Mouse (Mus musculus) kidney, postnatal 14 days (tissue): Measurements from ENCODE around the gene Gm12184.
"Not testable (repeated sequence)": the region's sequence is repeated elsewhere in the genome, so short reads cannot be mapped to it uniquely, and the experiment has no call there.

Experiments
- DNase-seq: peaks from one replicate; pipeline ENCODE4 v3.0.0; 2022; ENCODE audit warnings: mixed read lengths

The Gm12184 gene

DNA sequence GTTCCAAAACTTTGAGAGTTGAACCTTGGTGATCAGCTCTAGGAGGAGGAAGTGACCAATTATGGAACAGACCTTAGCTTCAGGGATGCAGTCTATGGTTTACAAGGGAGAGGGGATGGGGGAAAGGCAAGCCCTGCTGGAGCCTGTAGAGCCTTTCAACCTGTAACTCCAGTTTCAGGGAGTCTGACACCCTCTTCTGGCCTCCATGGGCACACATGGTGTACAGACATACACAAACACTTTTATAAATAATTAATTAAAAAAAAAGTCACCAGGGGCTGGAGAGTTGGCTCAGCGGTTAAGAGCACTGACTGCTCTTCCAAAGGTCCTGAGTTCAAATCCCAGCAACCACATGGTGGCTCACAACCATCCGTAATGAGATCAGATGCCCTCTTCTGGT lies 19.9 kb upstream of the Gm12184 start:
- DNase-seq, result not testable (repeated sequence)

DNA sequence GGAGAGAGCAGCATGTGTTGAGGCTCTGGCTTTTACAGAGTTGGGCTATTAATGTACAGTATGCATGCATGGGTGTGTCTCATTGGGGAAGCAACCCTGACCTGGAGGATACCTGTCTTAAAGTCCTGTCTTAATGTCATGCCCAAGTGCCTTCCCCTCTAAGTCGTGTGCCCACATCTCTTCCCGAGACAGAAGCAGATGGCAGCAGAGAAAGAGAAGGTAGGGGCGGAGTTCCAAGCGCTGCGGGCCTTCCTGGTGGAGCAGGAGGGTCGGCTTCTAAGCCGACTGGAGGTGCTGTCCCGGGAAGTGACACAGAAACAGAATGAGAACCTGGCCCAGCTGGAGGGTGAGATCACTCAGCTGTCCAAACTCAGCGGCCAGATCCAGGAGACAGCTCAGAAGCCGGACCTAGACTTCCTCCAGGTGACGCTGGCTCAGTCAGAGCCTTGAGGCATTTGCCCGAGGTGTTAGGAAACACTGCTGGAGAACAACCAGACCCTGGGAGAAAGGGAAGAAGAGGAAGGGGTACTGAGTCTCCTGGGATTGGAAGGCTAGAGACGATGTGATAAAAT lies 18.9 kb upstream of the Gm12184 start:
- no peak for DNase-seq

DNA sequence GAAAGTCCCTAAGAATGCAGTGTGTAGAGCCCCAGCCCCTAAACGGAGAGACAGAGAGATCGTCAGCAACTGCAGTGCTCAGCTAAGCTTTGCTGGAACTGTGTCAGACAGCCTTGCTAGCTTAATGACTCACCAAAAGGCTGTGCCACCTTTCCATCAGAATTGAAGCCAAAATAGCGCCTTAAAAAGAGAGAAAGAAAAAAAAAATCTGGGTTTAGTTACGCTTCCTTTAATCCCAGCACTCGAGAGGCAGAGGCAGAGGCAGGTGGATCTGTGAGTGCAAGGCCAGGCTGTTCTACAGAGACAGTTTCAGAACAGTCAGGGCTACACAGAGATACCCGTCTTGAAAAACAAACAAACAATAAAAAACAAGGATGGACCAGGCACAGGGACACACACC lies 17.9 kb upstream of the Gm12184 start:
- no peak for DNase-seq

DNA sequence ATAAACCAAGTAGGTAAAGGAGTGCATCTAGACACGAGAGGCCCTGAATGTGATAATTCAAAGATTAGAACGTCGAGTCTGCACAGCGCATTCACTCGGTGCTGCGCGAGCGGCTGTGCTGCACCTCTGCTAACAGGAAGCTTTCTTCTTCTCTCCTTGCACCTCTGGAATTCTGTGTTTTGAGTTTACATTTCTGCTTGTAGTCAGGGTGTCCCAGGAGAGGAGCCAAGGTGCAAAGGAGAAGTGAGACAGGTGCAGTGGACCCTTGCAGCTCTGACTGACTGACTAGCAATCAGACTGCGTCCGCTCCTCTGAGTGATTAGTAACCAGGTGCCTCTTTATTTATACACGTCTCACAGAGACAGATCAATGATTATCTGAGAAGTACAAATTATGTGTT lies 16.7 kb upstream of the Gm12184 start:
- DNase-seq, result peak; percentile 74

DNA sequence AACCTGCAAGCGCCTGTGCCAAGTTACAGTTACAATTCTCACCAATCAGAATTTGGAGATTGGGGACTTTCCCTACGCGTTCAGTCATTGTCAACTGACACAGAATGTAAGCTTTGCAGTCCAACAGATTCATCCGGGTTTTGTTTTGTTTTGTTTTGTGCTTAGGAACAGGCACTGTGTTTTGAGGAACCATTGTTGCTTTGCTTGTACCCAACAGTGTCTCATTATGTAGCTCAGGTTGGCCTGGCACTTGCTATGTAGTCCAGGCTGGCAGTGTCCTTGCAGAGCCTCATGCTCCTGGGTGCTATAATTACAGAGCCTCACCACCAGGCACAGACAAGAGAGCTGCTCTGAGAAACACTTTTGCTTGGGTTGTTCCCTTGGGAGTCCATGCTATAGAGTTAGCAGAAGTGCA lies 15.9 kb upstream of the Gm12184 start:
- no peak for DNase-seq

DNA sequence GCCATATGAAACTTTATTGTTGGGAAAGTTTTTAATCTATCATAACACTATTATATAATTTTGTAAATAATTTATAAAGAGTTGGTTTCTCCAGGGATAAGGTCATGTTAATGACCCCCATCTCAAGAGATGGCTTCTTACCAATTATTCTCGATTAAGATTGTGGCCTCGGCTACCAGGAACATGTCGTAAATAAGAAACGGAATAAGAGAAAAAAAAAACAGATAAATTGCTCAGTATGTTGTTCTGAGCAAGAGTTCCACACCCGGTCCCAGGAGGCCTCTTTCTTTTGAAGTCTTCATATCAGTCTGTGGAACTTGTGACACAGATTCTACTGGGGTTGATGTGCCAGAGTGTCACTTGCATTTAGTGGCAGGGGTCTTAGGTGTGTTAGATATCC lies 14.8 kb upstream of the Gm12184 start:
- no peak for DNase-seq

DNA sequence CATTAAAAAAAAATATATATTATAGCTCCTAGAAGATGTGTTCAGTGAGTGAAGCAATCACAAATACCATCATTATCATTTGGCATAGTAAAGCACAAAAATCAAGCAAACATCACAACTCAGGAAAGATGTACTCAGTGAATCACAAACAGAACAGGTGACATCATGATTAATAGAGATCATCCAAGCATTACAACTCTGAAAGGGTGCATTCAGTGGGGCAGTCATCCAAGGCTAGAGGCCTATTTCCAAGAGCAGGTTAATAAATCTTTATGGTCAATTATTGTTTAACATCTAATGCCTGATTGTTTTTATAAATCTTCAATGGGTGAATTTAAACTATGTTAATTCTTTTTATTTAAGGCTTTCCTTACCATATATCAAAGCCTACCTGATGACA lies 14.3 kb upstream of the Gm12184 start:
- peak; percentile 63 for DNase-seq

DNA sequence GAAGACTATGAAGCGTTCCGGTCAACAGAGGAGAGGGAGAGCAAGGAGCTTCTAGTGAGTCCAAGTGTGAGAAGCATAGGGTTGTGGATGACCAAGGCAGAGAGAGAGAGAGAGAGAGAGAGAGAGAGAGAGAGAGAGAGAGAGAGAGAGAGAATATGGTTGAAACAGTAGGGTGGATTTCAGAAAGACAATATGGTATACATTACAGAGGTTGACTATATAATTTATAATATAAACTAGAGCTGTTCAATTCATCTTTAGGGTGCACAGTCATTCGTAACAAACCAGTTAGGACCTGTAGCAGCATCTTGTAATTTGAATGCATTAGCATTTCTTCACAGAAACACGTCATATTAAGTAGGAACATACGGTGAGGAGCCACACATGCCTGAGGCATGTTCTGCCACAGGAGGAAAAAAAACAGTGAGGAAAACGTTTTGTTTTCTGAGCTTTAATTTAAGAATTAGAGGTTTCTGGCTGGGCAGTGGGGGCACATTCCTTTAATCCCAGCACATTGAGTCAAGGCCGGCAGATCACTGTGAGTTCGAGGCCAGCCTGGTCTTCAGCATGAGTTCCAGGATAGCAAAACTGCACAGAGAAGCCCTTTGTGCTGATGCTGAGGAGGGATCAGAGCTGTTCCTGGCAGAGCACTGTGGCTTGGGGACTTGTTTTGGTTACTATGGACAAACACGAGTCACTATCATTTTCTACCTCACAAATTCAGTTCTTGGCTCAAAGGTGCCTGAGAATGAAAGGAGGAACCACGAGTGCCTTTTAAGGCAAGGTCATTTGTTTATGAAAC lies 12.6 kb upstream of the Gm12184 start:
- DNase-seq, result no peak

DNA sequence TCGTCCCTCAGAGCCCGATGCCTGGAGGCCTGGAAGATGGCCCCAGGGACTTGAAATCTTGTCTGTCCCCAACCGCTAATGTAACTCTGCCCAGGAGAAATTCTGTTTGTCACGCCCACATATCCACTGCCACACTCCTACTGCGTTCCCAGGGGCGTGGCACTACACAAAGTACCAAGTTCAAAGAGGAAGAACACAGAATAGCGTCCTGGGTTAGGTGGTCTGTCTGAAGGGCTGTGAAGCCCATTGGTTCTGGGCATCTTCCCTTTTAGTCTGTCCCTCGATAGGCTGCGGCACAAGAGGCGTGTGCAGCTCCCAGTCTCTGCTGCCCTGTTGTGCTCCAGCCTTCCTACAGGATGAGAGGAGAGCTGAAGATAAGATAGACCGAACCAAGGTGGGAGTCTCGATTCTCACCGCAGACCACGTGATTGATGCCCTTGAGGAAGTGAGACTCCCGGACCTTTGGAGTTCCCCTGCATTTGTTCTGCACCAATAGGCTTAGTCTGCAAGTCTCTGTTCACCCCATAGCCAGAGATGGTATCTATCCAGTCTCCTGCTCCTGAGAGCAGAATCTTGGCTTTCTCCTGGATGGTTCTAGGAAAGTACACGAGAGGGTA lies 11.8 kb upstream of the Gm12184 start:
- peak; percentile 67 for DNase-seq

DNA sequence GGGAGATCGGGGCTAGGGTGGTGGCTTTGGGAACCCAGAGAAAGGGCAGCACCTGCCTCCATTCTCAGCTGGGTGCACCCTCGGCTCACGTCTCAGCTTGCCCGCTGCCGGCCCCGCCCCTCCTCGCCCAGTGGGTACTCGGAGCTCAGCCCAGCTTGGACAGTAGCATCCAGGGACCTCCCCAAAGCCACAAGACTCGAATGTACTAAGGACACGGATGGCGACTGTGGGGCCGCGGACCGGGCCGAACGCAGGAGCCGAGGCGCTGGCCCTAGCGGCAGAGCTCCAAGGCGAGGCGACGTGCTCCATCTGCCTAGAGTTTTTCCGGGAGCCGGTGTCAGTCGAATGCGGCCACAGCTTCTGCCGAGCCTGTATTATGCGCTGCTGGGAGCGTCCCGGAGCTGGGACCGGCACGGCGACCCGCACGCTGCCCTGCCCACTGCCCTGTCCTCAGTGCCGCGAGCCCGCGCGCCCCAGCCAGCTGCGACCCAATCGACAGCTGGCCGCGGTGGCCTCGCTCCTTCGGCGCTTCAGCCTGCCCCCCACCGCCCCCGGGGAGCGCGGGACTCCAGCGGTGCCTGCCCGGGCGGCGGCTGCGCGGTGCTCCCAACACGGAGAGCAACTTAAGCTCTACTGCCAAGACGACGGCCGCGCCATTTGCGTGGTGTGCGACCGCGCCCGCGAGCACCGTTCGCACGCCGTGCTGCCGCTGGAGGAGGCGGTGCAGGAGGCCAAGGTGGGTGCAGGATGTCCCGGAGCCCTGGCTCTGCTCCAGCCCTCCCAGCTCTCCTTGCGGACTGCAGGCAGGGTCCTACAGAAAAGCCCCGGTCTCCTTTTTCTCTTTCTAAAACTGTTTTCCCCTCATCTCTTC lies 11.1 kb upstream of the Gm12184 start:
- peak; percentile 83 for DNase-seq

DNA sequence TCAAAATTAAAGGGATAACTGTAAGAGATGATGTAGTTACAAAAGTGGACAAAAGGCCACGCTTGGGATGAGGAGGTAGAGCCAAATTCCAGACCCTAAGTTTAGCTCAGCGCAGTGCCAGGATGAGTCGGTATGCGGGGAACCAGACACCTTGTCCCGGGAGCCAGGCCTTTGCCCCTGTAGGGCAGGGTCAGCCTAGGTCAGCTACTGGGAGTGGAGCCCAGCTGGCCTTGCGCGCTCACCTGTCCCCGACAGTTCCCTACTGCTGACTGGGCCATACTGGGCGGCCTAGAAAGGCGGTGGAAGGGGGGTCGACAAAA lies 10.5 kb upstream of the Gm12184 start:
- peak; percentile 74 for DNase-seq

DNA sequence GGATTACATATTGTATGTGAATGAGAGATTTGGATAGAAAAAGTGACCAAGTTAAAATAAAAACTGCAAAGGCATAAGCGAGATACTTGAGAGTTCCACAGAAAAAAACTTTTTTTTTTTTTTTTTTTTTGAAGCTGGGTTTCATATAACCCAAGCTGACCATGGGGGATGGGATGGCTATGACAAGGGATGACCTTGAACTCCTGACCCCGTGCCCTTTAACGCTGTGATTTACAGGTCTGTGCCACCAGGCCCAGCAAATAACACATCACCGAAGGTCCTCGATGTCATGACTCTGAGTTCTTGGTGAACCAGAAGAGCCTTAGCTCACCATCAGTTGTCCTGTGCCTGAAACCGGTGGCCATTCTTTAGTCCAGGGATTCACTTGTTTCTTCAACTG lies 9.5 kb upstream of the Gm12184 start:
- no peak for DNase-seq

DNA sequence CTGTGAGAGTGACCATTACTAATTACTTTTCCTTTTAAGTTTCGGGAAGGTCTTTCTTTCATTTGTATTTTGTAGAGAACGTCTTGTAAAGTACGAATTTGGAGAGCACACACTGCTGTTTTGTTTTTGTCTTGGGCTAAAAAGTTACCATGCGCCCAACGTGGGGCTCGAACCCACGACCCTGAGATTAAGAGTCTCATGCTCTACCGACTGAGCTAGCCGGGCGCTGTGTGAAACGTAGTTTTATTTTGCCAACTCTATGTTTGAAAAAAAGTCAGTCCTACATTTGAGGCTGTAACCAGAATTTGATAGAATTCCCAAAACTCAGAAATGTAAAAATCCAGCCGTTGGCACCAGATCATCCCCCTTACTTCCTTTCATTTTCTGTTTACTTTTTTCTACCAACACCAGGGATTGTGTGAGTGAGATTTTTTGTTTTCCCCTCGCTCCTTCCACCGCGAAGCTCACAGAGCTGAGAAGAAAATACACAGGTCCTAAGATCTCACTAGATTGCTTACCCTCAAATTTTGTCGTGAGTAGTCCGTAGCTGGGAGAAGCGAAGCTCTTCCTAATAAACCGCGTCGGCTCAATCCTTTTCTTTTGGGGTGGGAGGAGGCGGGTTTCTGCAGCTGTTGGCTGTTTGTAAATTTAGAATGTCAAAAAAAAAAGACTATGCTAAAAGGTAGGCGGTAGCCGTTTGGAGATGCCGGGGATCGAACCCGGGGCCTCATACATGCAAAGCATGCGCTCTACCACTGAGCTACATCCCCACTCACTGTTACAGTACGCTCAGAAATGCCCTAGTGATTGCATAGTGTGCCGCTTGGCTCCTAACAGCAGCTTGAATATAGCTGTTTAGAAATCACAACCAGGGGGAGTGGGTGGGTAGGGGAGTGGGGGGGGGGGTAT lies 7.5 kb upstream of the Gm12184 start:
- DNase-seq, result peak; percentile 92

DNA sequence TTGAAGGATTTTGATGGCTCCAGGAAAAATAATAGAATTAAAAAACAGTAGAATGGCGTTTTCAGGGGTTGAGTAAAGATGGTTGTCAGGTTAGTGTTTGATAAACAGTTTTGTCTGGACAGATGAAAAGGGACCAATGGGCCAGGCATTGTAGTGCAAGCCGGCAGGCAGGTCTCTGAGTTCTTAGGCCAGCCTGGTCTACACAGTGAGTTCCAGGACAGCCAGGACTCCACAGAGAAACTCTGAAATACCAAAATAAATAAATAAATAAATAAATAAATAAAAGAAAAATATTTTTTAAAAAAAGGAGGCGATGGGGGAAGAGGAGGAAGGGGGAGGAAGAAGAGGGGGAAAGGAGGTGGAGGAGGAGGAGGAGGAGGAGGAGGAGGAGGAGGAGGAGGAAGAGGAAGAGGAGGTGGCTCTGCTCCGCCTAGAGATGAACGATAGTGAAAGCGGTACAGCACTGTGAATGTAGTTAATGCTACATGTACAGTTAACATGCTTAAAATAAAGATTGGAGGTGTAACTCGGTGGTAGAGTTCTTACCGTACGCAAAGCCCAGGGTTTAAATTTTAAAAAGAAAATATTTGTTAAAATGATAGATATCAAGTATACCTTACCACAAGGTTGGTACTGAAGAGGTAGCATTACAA lies 6.7 kb upstream of the Gm12184 start:
- no peak for DNase-seq

DNA sequence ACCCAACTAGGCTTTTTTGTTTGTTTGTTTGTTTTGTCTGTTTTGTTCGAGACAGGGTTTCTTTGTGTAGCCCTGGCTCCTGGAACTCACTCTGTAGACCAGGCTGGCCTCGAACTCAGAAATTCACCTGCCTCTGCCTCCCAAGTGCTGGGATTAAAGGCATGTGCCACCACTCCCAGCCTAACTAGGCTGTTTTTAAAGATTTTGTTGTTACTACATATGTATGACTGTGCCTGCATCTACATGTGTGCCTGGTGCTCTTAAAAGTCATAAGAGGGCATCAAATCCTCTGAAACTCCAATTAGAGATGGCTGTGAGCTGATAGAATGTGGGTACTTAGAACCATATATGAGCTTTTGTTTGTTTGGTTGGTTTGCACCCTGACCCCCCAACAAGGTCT lies 4.8 kb upstream of the Gm12184 start:
- DNase-seq, result no peak

DNA sequence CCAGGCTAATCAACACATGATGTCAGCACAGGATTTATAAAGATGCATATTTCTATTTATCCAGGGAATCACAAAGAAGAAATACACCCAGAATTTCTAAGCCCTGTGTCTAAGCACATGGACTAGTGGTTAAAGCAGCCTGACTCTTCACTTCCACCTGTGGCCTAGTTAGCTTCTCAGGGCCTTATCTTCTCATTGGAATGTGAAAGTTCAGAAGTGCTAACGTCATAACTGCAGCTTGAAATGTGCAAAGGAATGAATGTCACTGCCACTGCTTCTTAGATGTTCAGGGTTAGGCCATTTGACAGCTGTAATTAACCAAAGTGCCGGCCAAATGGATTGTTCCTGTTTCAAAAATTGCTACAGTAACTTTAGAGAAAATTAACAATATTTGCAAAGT lies 3.8 kb upstream of the Gm12184 start:
- no peak for DNase-seq

DNA sequence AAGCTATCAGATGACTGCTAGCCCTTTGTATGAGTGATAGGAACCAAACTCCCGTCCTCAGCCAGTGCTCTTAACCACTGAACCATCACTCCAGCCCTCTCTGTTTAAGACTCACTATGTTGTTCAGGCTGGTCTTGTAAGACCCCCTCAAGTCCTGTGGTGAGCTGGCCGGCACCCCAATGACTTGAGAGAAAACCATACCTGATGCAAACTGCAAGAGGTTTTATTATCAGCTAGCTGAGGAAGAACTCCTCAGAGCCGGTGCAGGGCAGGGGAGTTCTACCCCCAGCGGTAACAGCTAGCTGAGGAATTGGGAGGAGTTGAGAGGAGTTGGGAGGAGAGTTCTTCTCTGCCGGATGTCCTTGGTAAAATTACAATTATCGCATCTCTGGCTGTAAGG lies 1.5 kb upstream of the Gm12184 start:
- DNase-seq, result no peak

DNA sequence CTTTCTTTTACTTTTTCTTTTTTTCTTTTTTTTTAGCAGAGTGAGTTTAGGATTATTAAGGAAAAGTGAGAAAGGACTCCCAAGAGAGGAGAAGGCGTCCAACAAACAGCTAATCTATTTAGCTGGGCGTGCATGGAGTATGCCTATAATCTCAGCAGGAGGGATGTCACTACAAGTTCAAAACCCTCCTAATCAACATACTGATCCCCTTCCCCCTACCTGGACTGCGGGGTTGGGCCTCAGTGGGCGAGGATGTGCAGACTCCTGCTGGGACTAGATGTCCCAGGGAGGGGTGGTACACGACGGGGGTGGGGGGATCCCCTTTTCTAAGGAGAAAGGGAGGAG lies 269 bp upstream of the Gm12184 start:
- DNase-seq, result no peak

DNA sequence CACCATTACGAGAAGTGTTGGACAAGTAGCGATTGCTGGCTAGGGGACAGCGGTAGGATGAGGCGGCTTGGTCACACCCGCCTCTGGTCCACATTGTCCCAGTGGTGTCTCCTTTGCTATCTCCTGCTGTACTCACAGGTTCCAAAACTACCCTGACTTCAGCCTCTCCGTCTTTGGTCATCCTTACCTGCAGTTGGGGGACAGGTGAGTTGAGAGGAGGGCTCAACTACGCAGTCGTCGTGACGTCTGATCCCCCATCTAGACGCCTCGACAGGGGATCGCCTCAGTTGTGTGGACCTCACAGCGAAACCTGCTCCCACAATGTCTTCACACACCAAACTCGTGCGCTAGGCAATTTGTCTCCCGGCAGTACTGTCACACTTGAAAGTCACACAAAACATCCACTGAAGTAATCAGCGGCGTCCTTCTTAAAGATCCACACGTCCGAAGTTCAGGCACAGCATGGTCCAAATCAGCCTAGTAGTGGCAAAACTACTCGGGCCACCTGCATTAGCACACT lies 2.1 kb downstream of the Gm12184 start:
- DNase-seq, result no peak

DNA sequence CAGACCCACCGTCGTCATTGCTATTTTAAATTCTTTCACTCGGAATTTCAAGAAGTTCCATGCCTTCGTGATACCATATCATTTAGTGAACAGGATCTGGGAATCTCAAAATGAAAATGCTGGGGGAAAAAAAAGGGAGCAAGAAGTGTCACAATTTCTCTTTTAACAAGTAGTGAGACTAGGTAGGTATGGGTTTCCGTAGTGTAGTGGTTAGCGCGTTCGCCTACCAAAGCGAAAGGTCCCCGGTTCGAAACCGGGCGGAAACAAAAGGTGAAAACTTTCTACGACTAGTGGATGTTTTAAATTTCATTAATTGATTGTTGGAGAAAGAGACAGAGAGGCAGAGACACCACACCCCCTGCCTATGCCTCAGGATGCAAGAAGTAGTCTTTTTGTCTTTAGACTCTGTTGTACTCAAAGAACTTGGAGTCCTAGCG lies 2.9 kb downstream of the Gm12184 start:
- peak; percentile 63 for DNase-seq

DNA sequence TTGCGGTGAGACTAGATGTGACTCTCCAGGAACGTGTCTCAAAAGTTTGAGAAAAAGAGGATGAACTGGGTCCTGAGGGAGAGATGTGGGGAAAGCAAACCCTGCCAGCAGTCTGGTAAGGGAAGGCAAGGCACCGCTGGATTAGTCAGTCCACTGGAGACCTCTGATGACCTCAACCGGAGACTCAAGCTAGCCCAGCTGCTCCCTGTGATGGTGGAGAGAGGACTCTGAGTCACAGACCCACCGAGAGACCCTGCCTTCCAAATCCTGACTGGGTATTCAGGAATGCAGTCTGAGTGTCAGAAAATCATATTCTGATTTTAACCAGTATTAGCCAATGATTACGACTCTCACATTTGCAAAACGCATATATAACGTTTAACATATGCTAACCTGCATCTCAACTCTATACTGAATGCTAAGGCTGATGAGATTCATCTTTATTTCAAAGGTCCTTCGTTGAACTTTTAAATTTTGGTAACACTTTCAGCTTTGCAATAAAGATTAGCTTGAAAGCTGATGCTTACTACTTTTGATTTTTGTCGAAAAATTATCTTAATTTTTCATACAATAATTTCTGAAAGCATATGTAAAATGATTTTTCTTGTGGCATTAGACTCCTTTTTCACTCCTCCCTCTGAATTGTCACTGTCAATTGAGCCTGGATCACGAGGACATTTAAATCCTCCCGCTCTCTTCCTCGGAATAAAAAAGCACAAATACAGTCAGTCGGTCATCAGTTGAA lies 3.5 kb downstream of the Gm12184 start:
- no peak for DNase-seq
